Mouse (Mus musculus): Measurements from ENCODE around the gene Acsf2. TPM values are rescaled to one million over a fixed set of nuclear protein-coding genes. Genes with fewer than 3 reads are reported as not detected.

Gene Acsf2
- polyA plus RNA-seq, 1 experiment from 2014 or later: 2.0 TPM

GRCm38 (mm10) chr11:94580111-94580740 is 21.4 kb downstream of the Acsf2 start:
- ATAC-seq (ENCODE audit: low FRiP score, low TSS enrichment): no peak
- no peak for DNase-seq
- no peaks in the 10 kb centered on the region for H3K4me1 ChIP-seq (ENCODE audit: control insufficient read depth, insufficient read depth, low read length)
- 91% methylated on average over 5 of the region's 5 CpGs for WGBS
- H3K9ac ChIP-seq (replicated peaks; ENCODE audit: low read length): no peak overlapping the region
- H3K27ac ChIP-seq (replicated peaks; ENCODE audit: low read depth, low read length): no peak overlapping the region
- no peaks in the 10 kb centered on the region for H3K36me3 ChIP-seq (ENCODE audit: control insufficient read depth, insufficient read depth, low read length)
- H3K9me3 ChIP-seq (ENCODE audit: control insufficient read depth, low read length): no peaks in the 10 kb centered on the region
- no peak overlapping the region for H3K4me2 ChIP-seq (ENCODE audit: low read length)
- no peak overlapping the region for H3K4me3 ChIP-seq (replicated peaks; ENCODE audit: low read depth, low read length)
- H3K27me3 ChIP-seq (ENCODE audit: control insufficient read depth, insufficient read depth, low read length): no peaks in the 10 kb centered on the region

- Histone ChIP-seq H3K9me3 (ENCODE audit: control insufficient read depth, low read length) (no peaks in the 10 kb centered on the region), H3K36me3 (ENCODE audit: control insufficient read depth, insufficient read depth, low read length) (no peaks in the 10 kb centered on the region), H3K27me3 (ENCODE audit: control insufficient read depth, insufficient read depth, low read length) (no peaks in the 10 kb centered on the region), H3K4me2 (ENCODE audit: low read length) (no peak overlapping the region), H3K4me1 (ENCODE audit: control insufficient read depth, insufficient read depth, low read length) (no peaks in the 10 kb centered on the region), H3K27ac (replicated peaks; ENCODE audit: low read depth, low read length) (no peak overlapping the region), H3K9ac (replicated peaks; ENCODE audit: low read length) (no peak overlapping the region), H3K4me3 (replicated peaks; ENCODE audit: low read depth, low read length) (no peak overlapping the region)
- no peak for ATAC-seq (ENCODE audit: low FRiP score, low TSS enrichment)
- DNase-seq: no peak
- 91% methylated on average over 9 of the region's 9 CpGs for WGBS
Observed at GRCm38 (mm10) chr11:94576361-94576760, 25.3 kb downstream of the Acsf2 start.

GRCm38 (mm10) chr11:94575036-94575435 is 26.6 kb downstream of the Acsf2 start:
- no peak overlapping the region for H3K9ac ChIP-seq (replicated peaks; ENCODE audit: low read length)
- no peaks in the 10 kb centered on the region for H3K36me3 ChIP-seq (ENCODE audit: control insufficient read depth, insufficient read depth, low read length)
- ATAC-seq (ENCODE audit: low FRiP score, low TSS enrichment) (no peak), DNase-seq (no peak)
- no peaks in the 10 kb centered on the region for H3K4me1 ChIP-seq (ENCODE audit: control insufficient read depth, insufficient read depth, low read length)
- WGBS: 77% methylated on average over 2 of the region's 2 CpGs
- no peaks in the 10 kb centered on the region for H3K27me3 ChIP-seq (ENCODE audit: control insufficient read depth, insufficient read depth, low read length)
- H3K9me3 ChIP-seq (ENCODE audit: control insufficient read depth, low read length): no peaks in the 10 kb centered on the region
- no peak overlapping the region for H3K27ac ChIP-seq (replicated peaks; ENCODE audit: low read depth, low read length)
- H3K4me2 ChIP-seq (ENCODE audit: low read length): no peak overlapping the region
- H3K4me3 ChIP-seq (replicated peaks; ENCODE audit: low read depth, low read length): no peak overlapping the region

GRCm38 (mm10) chr11:94574560-94574959 is 27.1 kb downstream of the Acsf2 start:
- Histone ChIP-seq H3K36me3 (ENCODE audit: control insufficient read depth, insufficient read depth, low read length) (no peaks in the 10 kb centered on the region), H3K9ac (replicated peaks; ENCODE audit: low read length) (no peak overlapping the region), H3K27ac (replicated peaks; ENCODE audit: low read depth, low read length) (no peak overlapping the region), H3K4me2 (ENCODE audit: low read length) (no peak overlapping the region), H3K4me1 (ENCODE audit: control insufficient read depth, insufficient read depth, low read length) (no peaks in the 10 kb centered on the region), H3K9me3 (ENCODE audit: control insufficient read depth, low read length) (no peaks in the 10 kb centered on the region), H3K27me3 (ENCODE audit: control insufficient read depth, insufficient read depth, low read length) (no peaks in the 10 kb centered on the region), H3K4me3 (replicated peaks; ENCODE audit: low read depth, low read length) (no peak overlapping the region)
- no peak for DNase-seq
- no peak for ATAC-seq (ENCODE audit: low FRiP score, low TSS enrichment)
- WGBS: 26% methylated on average over 7 of the region's 7 CpGs

GRCm38 (mm10) chr11:94571850-94572249 is 29.8 kb downstream of the Acsf2 start:
- no peaks in the 10 kb centered on the region for H3K9me3 ChIP-seq (ENCODE audit: control insufficient read depth, low read length)
- H3K4me3 ChIP-seq (replicated peaks; ENCODE audit: low read depth, low read length): no peak overlapping the region
- no peak for DNase-seq
- no peak for ATAC-seq (ENCODE audit: low FRiP score, low TSS enrichment)
- no peak overlapping the region for H3K27ac ChIP-seq (replicated peaks; ENCODE audit: low read depth, low read length)
- H3K36me3 ChIP-seq (ENCODE audit: control insufficient read depth, insufficient read depth, low read length): no peaks in the 10 kb centered on the region
- no peaks in the 10 kb centered on the region for H3K27me3 ChIP-seq (ENCODE audit: control insufficient read depth, insufficient read depth, low read length)
- no peaks in the 10 kb centered on the region for H3K4me1 ChIP-seq (ENCODE audit: control insufficient read depth, insufficient read depth, low read length)
- WGBS: 100% methylated on average over 1 of the region's 1 CpGs
- H3K9ac ChIP-seq (replicated peaks; ENCODE audit: low read length): no peak overlapping the region
- no peak overlapping the region for H3K4me2 ChIP-seq (ENCODE audit: low read length)

- no peaks in the 10 kb centered on the region for H3K9me3 ChIP-seq (ENCODE audit: control insufficient read depth, low read length)
- WGBS: 53% methylated on average over 9 of the region's 9 CpGs
- H3K9ac ChIP-seq (replicated peaks; ENCODE audit: low read length): no peak overlapping the region
- ATAC-seq (ENCODE audit: low FRiP score, low TSS enrichment) (no peak), DNase-seq (no peak)
- H3K27me3 ChIP-seq (ENCODE audit: control insufficient read depth, insufficient read depth, low read length): peaks cover under 1% of the 10 kb centered on the region; the same call in 1 of the 2 replicates
- no peaks in the 10 kb centered on the region for H3K4me1 ChIP-seq (ENCODE audit: control insufficient read depth, insufficient read depth, low read length)
- H3K36me3 ChIP-seq (ENCODE audit: control insufficient read depth, insufficient read depth, low read length): no peaks in the 10 kb centered on the region
- H3K4me2 ChIP-seq (ENCODE audit: low read length): no peak overlapping the region
- no peak overlapping the region for H3K27ac ChIP-seq (replicated peaks; ENCODE audit: low read depth, low read length)
- H3K4me3 ChIP-seq (replicated peaks; ENCODE audit: low read depth, low read length): no peak overlapping the region
Observed at GRCm38 (mm10) chr11:94570612-94571011, 31.1 kb downstream of the Acsf2 start.

GRCm38 (mm10) chr11:94567326-94567725 is 34.3 kb downstream of the Acsf2 start:
- no peak overlapping the region for H3K4me2 ChIP-seq (ENCODE audit: low read length)
- H3K4me3 ChIP-seq (replicated peaks; ENCODE audit: low read depth, low read length): no peak overlapping the region
- H3K9me3 ChIP-seq (ENCODE audit: control insufficient read depth, low read length): no peaks in the 10 kb centered on the region
- no peak overlapping the region for H3K27ac ChIP-seq (replicated peaks; ENCODE audit: low read depth, low read length)
- H3K9ac ChIP-seq (replicated peaks; ENCODE audit: low read length): no peak overlapping the region
- H3K4me1 ChIP-seq (ENCODE audit: control insufficient read depth, insufficient read depth, low read length): peaks cover 7% of the 10 kb centered on the region; the same call in 1 of the 2 replicates
- DNase-seq (no peak), ATAC-seq (ENCODE audit: low FRiP score, low TSS enrichment) (no peak)
- H3K36me3 ChIP-seq (ENCODE audit: control insufficient read depth, insufficient read depth, low read length): no peaks in the 10 kb centered on the region
- peaks cover 11% of the 10 kb centered on the region for H3K27me3 ChIP-seq (ENCODE audit: control insufficient read depth, insufficient read depth, low read length)
- WGBS: 95% methylated on average over 7 of the region's 7 CpGs

GRCm38 (mm10) chr11:94566534-94566933 is 35.1 kb downstream of the Acsf2 start:
- Histone ChIP-seq H3K4me2 (ENCODE audit: low read length) (no peak overlapping the region), H3K4me1 (ENCODE audit: control insufficient read depth, insufficient read depth, low read length) (peaks cover 7% of the 10 kb centered on the region; the same call in 1 of the 2 replicates), H3K27me3 (ENCODE audit: control insufficient read depth, insufficient read depth, low read length) (peaks cover 11% of the 10 kb centered on the region), H3K4me3 (replicated peaks; ENCODE audit: low read depth, low read length) (no peak overlapping the region), H3K9ac (replicated peaks; ENCODE audit: low read length) (no peak overlapping the region), H3K27ac (replicated peaks; ENCODE audit: low read depth, low read length) (no peak overlapping the region), H3K9me3 (ENCODE audit: control insufficient read depth, low read length) (no peaks in the 10 kb centered on the region), H3K36me3 (ENCODE audit: control insufficient read depth, insufficient read depth, low read length) (no peaks in the 10 kb centered on the region)
- DNase-seq: no peak
- WGBS: 86% methylated on average over 6 of the region's 6 CpGs
- no peak for ATAC-seq (ENCODE audit: low FRiP score, low TSS enrichment)

- Histone ChIP-seq H3K36me3 (ENCODE audit: control insufficient read depth, insufficient read depth, low read length) (no peaks in the 10 kb centered on the region), H3K4me1 (ENCODE audit: control insufficient read depth, insufficient read depth, low read length) (peaks cover 7% of the 10 kb centered on the region; the same call in 1 of the 2 replicates), H3K9ac (replicated peaks; ENCODE audit: low read length) (0 out of 2 replicates have a peak overlapping the region, but pooled peaks have one; percentile 21), H3K4me3 (replicated peaks; ENCODE audit: low read depth, low read length) (peak overlapping the region; percentile 24), H3K9me3 (ENCODE audit: control insufficient read depth, low read length) (no peaks in the 10 kb centered on the region), H3K4me2 (ENCODE audit: low read length) (peak overlapping the region; percentile 46), H3K27me3 (ENCODE audit: control insufficient read depth, insufficient read depth, low read length) (peaks cover 11% of the 10 kb centered on the region), H3K27ac (replicated peaks; ENCODE audit: low read depth, low read length) (no peak overlapping the region)
- ATAC-seq (ENCODE audit: low FRiP score, low TSS enrichment) (no peak), DNase-seq (peak; percentile 57)
- 13% methylated on average over 16 of the region's 16 CpGs for WGBS
Observed at GRCm38 (mm10) chr11:94565151-94565479, 36.6 kb downstream of the Acsf2 start.
